Mouse (Mus musculus) MEL (cell line): Measurements from ENCODE around the gene Zkscan3. TPM values are rescaled to one million over a fixed set of nuclear protein-coding genes. Genes with fewer than 3 reads are reported as not detected.

Source experiments
- DNase-seq: peaks from one replicate; pipeline ENCODE4 v3.0.0; 2011; ENCODE audit warnings: low read depth, low spot score
- H3K27ac ChIP-seq: 2 replicates; pipeline ENCODE4 v1.5.1; 2012; ENCODE audit warnings: low read depth, mild to moderate bottlenecking, control low read depth, low read length, moderate library complexity; ENCODE audit not compliant: control insufficient read depth
- H3K27me3 ChIP-seq, 2 experiments: fragments of 150-350 bp in 1 of 2; sonication (generic) in 1 of 2; 2 replicates each; pipeline ENCODE4 v1.6.1; 2012; ENCODE audit warnings: low read length in 2 of 2, mild to moderate bottlenecking in 2 of 2, improper control_type of control experiment in 1 of 2, moderate library complexity in 1 of 2; ENCODE audit not compliant: insufficient read depth in 2 of 2, control insufficient read depth in 1 of 2
- H3K36me3 ChIP-seq, 2 experiments: 2 replicates each; pipeline ENCODE4 v1.6.1; 2012 to 2014; ENCODE audit warnings: low read length in 2 of 2, improper control_type of control experiment in 1 of 2, inconsistent platforms in 1 of 2, mild to moderate bottlenecking in 1 of 2; ENCODE audit not compliant: insufficient read depth in 2 of 2, control insufficient read depth in 1 of 2
- H3K4me1 ChIP-seq, 2 experiments: fragments of 150-350 bp in 1 of 2; sonication (generic) in 1 of 2; 2 replicates each; pipeline ENCODE4 v1.6.1; 2012; ENCODE audit warnings: low read length in 2 of 2, improper control_type of control experiment in 1 of 2, mild to moderate bottlenecking in 1 of 2; ENCODE audit not compliant: insufficient read depth in 2 of 2, control insufficient read depth in 1 of 2
- H3K4me3 ChIP-seq, 2 experiments: fragments of 150-350 bp in 1 of 2; sonication (generic) in 1 of 2; 2 replicates each; pipeline ENCODE4 v1.5.1; 2012; ENCODE audit warnings: low read depth in 2 of 2, low read length in 2 of 2, mild to moderate bottlenecking in 2 of 2, moderate library complexity in 2 of 2, control low read depth in 1 of 2, improper control_type of control experiment in 1 of 2; ENCODE audit not compliant: control insufficient read depth in 1 of 2, insufficient read depth in 1 of 2
- H3K79me2 ChIP-seq: 2 replicates; pipeline ENCODE4 v1.6.1; 2012; ENCODE audit warnings: mild to moderate bottlenecking, low read length, moderate library complexity; ENCODE audit not compliant: control insufficient read depth, poor library complexity, insufficient read depth
- H3K9ac ChIP-seq: 2 replicates; pipeline ENCODE4 v1.6.1; 2012; ENCODE audit warnings: low read depth, mild to moderate bottlenecking, control low read depth, low read length, moderate library complexity; ENCODE audit not compliant: control insufficient read depth, poor library complexity, severe bottlenecking
- H3K9me3 ChIP-seq: fragments of 150-350 bp; sonication (generic); replicated peaks from 2 replicates; pipeline ENCODE4 v1.6.1; 2012; ENCODE audit warnings: mild to moderate bottlenecking, low read length, improper control_type of control experiment, moderate library complexity; ENCODE audit not compliant: insufficient read depth
- BHLHE40 ChIP-seq: IDR thresholded peaks from 2 replicates; pipeline ENCODE4 v1.6.1; 2012; ENCODE audit warnings: low read depth, mild to moderate bottlenecking, inconsistent platforms, low read length, improper control_type of control experiment, borderline replicate concordance
- CHD1 ChIP-seq: IDR thresholded peaks from 2 replicates; pipeline ENCODE4 v1.6.1; 2012; ENCODE audit warnings: low read depth, mild to moderate bottlenecking, inconsistent platforms, low read length, improper control_type of control experiment
- CHD2 ChIP-seq: IDR thresholded peaks from 2 replicates; pipeline ENCODE4 v1.6.1; 2011; ENCODE audit warnings: low read length, improper control_type of control experiment
- CTCF ChIP-seq, 3 experiments: IDR thresholded peaks in 2 of 3; conservative IDR thresholded peaks in 1 of 3; 2 replicates each; pipeline ENCODE4 v1.5.1; 2011 to 2012; ENCODE audit warnings: low read length in 3 of 3, low read depth in 2 of 3, mild to moderate bottlenecking in 2 of 3, improper control_type of control experiment in 1 of 3, inconsistent platforms in 1 of 3, mixed read lengths in 1 of 3, moderate library complexity in 1 of 3; ENCODE audit not compliant: control insufficient read depth in 1 of 3, insufficient read depth in 1 of 3, poor library complexity in 1 of 3, severe bottlenecking in 1 of 3
- E2F4 ChIP-seq: IDR thresholded peaks from 2 replicates; pipeline ENCODE4 v1.6.1; 2011; ENCODE audit warnings: low read depth, low read length, improper control_type of control experiment, borderline replicate concordance
- EP300 ChIP-seq, 2 experiments: IDR thresholded peaks; 2 replicates each; pipeline ENCODE4 v1.6.1; 2011; ENCODE audit warnings: improper control_type of control experiment in 2 of 2, low read length in 2 of 2, low read depth in 1 of 2, mild to moderate bottlenecking in 1 of 2
- ETS1 ChIP-seq: IDR thresholded peaks from 2 replicates; pipeline ENCODE4 v1.6.1; 2012; ENCODE audit warnings: low read depth, mild to moderate bottlenecking, inconsistent platforms, low read length, improper control_type of control experiment, moderate library complexity
- JUND ChIP-seq: IDR thresholded peaks from 2 replicates; pipeline ENCODE4 v1.6.1; 2011; ENCODE audit warnings: low read depth, mild to moderate bottlenecking, improper control_type of control experiment, low read length
- KAT2A ChIP-seq: conservative IDR thresholded peaks from 2 replicates; pipeline ENCODE4 v1.6.1; 2012; ENCODE audit warnings: low read depth, low read length, improper control_type of control experiment, inconsistent platforms
- MAX ChIP-seq: IDR thresholded peaks from 2 replicates; pipeline ENCODE4 v1.6.1; 2011; ENCODE audit warnings: low read length, improper control_type of control experiment
- MAZ ChIP-seq: IDR thresholded peaks from 2 replicates; pipeline ENCODE4 v1.6.1; 2012; ENCODE audit warnings: low read depth, mild to moderate bottlenecking, inconsistent platforms, low read length, improper control_type of control experiment
- MXI1 ChIP-seq: IDR thresholded peaks from 2 replicates; pipeline ENCODE4 v1.6.1; 2011; ENCODE audit warnings: mild to moderate bottlenecking, low read depth, low read length, improper control_type of control experiment
- NRF1 ChIP-seq: IDR thresholded peaks from 2 replicates; pipeline ENCODE4 v1.6.1; 2014; ENCODE audit warnings: low read depth, mild to moderate bottlenecking, inconsistent platforms, low read length, improper control_type of control experiment, moderate library complexity; ENCODE audit not compliant: poor library complexity, insufficient read depth, severe bottlenecking
- POLR2AphosphoS2 ChIP-seq: IDR thresholded peaks from 2 replicates; pipeline ENCODE4 v1.6.1; 2011; ENCODE audit warnings: low read length, improper control_type of control experiment
- RAD21 ChIP-seq: IDR thresholded peaks from 2 replicates; pipeline ENCODE4 v1.6.1; 2011; ENCODE audit warnings: mild to moderate bottlenecking, low read depth, low read length, improper control_type of control experiment
- SMC3 ChIP-seq: IDR thresholded peaks from 2 replicates; pipeline ENCODE4 v1.6.1; 2011; ENCODE audit warnings: low read depth, low read length, improper control_type of control experiment
- TCF12 ChIP-seq: IDR thresholded peaks from 2 replicates; pipeline ENCODE4 v1.6.1; 2014; ENCODE audit warnings: low read depth, mild to moderate bottlenecking, inconsistent platforms, low read length, improper control_type of control experiment, moderate library complexity
- USF1 ChIP-seq: IDR thresholded peaks from 2 replicates; pipeline ENCODE4 v1.6.1; 2014; ENCODE audit warnings: low read depth, mild to moderate bottlenecking, inconsistent platforms, low read length, improper control_type of control experiment, moderate library complexity
- ZC3H11A ChIP-seq: IDR thresholded peaks from 2 replicates; pipeline ENCODE4 v1.6.1; 2012; ENCODE audit warnings: low read depth, mild to moderate bottlenecking, inconsistent platforms, low read length, improper control_type of control experiment
- ZKSCAN1 ChIP-seq: IDR thresholded peaks from 2 replicates; pipeline ENCODE4 v1.6.1; 2012; ENCODE audit warnings: low read depth, mild to moderate bottlenecking, inconsistent platforms, low read length, improper control_type of control experiment, moderate library complexity
- polyA plus RNA-seq, 2 experiments: library from polyadenylated mRNA; stranded (reverse) in 1 of 2; unstranded in 1 of 2; fragments of >175 nt in 1 of 2; fragments of >200 nt in 1 of 2; gene quantifications; 2 replicates each; pipeline versions ENCODE4 v1.2.1 to v1.2.4; 2012; ENCODE audit warnings: low replicate concordance in 2 of 2, low read depth in 1 of 2; ENCODE audit not compliant: insufficient read length in 2 of 2, insufficient read depth in 1 of 2, missing spikeins in 1 of 2
- total RNA-seq: library from RNA; depleted of rRNA; stranded (reverse); fragments of 300-350 nt; gene quantifications from 2 replicates; pipeline ENCODE4 v1.2.3, GENCODE M21; 2012

Zkscan3 gene
- total and polyA plus RNA-seq, 3 experiments: 17.1 to 17.8 TPM; not detected in 1

- H3K79me2 ChIP-seq: peaks cover 2% of the 10 kb centered on the region
- H3K27me3 ChIP-seq: peaks cover 0 to 3% of the 10 kb centered on the region in 2 experiments; a peak in 3 of 4 replicates
- TF ChIP-seq MXI1 (no peak), ETS1 (no peak), CHD2 (no peak), JUND (no peak), BHLHE40 (no peak), POLR2AphosphoS2 (no peak), RAD21 (no peak)
- H3K4me3 ChIP-seq: no peak overlapping the region; a peak in 1 of 4 replicates
- H3K27ac ChIP-seq: no peak overlapping the region
- H3K9ac ChIP-seq: peak overlapping the region; percentile 30; the same call in 1 of the 2 replicates
- H3K4me1 ChIP-seq: peaks cover 0 to 7% of the 10 kb centered on the region in 2 experiments; a peak in 1 of 4 replicates
- H3K36me3 ChIP-seq: peaks cover 0 to 4% of the 10 kb centered on the region in 2 experiments; a peak in 2 of 4 replicates
- no peak for DNase-seq
- H3K9me3 ChIP-seq: no peaks in the 10 kb centered on the region
Observed at GRCm38 (mm10) chr13:21407341-21407740, 4.8 kb upstream of the Zkscan3 start.

GRCm38 (mm10) chr13:21402848-21403247 is 293 bp upstream of the Zkscan3 start:
- H3K27me3 ChIP-seq: no peaks in the 10 kb centered on the region; a peak in 1 of 4 replicates
- TF ChIP-seq TCF12 (no peak), MXI1 (no peak), EP300 (IDR thresholded peaks at IDR 0.05; ENCODE audit: low read depth in 1 of 2, low read length in 2 of 2) (no peak), MAZ (no peak), CHD1 (no peak), SMC3 (no peak), E2F4 (no peak), ZC3H11A (no peak), USF1 (no peak), ZKSCAN1 (no peak), ETS1 (no peak), NRF1 (no peak), CTCF (IDR thresholded peaks at IDR 0.05 in 2 of 3, conservative IDR thresholded peaks at IDR 0.05 in 1 of 3; ENCODE audit: control insufficient read depth in 1 of 3, insufficient read depth in 1 of 3, low read depth in 2 of 3, low read length in 3 of 3, poor library complexity in 1 of 3, severe bottlenecking in 1 of 3) (no peak), MAX (no peak), KAT2A (no peak; the same call in 1 of the 2 replicates)
- H3K4me1 ChIP-seq: peaks cover 0 to 11% of the 10 kb centered on the region in 2 experiments; a peak in 3 of 4 replicates
- DNase-seq: no peak
- peaks cover 12% of the 10 kb centered on the region for H3K79me2 ChIP-seq
- peaks cover 0 to 10% of the 10 kb centered on the region in 2 experiments; a peak in 2 of 4 replicates for H3K36me3 ChIP-seq
- H3K27ac ChIP-seq: peak overlapping the region; percentile 32; the same call in 1 of the 2 replicates
- no peaks in the 10 kb centered on the region for H3K9me3 ChIP-seq
- H3K9ac ChIP-seq: peak overlapping the region; percentile 87
- peak overlapping the region; percentile 67 to 83 for H3K4me3 ChIP-seq
